Mouse (Mus musculus): ENCODE measurements around the gene Ttll10.
A peak's percentile ranks its signal among the peaks of the same experiment; 100 is the strongest.

Ttll10 gene

DNA sequence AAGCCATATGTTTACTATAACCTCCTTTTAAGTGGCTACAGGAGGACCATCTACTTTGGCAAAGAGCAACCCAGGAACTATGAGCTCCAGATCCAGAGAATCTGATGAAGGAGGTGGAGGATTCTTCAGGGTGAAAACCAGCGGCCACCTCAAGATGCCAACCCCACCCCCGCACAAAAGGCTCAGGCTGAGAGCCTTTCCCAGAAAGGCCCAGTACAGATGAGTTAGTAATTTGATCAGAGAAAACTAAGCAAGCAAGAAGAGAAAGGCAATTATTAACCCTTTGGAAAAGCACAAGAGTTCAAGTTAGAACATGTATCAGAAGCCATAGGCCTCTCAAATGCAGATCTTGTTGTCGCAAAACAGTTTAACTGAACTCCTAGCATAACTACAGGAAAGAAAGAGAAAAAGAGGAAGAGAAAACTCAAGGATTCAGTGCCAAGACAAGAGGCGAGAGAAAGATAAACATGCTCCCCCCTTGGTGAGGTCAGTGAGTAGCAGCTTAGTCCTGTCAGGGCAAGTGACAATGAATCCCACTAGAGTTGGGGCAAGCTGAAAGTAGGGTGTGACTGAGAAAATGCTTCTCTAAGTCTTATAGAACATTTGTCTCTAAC is 23.5 kb upstream of the Ttll10 start:
- DNase-seq (ENCODE audit: low read depth, low spot score): no peak
- Histone ChIP-seq H3K27me3 (ENCODE audit: control insufficient read depth, insufficient read depth, low read length, poor library complexity, severe bottlenecking) (no peaks in the 10 kb centered on the region), H3K36me3 (ENCODE audit: control insufficient read depth, insufficient read depth, low read length, poor library complexity, severe bottlenecking) (no peaks in the 10 kb centered on the region)

DNA sequence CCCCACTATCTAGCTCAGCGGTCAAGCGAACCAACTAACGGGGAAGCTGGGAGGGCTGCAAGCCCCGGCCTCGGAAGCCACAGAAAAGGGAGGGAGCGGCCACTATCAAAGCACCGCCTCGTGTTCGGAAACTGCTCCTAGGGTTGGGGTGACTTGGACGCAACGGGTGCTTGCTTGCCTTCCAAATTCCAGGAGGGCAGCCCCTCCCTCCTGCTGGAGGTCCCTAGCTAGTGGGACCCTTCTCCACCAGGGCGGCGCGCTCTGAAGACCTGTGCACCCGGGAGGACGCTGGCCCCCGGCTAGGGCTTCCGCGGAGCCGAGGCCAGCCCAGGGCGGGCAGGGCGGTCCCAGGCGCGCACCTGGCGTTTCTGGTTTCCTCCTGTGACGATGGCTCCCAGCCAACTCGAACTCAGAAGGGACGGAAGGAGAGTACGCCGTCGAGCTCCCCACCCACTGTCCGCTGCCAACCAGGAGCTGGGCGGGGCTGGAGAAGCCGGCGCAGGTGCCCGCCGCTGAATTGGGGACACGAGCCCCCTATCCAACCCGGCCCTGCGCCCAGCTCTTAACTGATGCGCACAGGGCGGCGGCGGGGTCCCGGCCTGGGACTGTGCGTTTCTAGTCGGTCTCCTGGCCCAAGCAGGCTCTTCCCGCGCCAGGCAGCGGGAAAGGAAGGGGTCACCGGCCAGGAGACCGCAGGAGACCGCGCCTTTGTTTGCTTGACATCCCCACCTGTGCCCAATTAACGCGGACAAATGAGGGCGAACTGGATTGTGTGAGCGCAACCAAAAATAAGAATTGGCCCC is 18.5 kb upstream of the Ttll10 start:
- Histone ChIP-seq H3K36me3 (ENCODE audit: control insufficient read depth, insufficient read depth, low read length, poor library complexity, severe bottlenecking) (no peaks in the 10 kb centered on the region), H3K27me3 (ENCODE audit: control insufficient read depth, insufficient read depth, low read length, poor library complexity, severe bottlenecking) (no peaks in the 10 kb centered on the region)
- DNase-seq (ENCODE audit: low read depth, low spot score): peak; percentile 65

DNA sequence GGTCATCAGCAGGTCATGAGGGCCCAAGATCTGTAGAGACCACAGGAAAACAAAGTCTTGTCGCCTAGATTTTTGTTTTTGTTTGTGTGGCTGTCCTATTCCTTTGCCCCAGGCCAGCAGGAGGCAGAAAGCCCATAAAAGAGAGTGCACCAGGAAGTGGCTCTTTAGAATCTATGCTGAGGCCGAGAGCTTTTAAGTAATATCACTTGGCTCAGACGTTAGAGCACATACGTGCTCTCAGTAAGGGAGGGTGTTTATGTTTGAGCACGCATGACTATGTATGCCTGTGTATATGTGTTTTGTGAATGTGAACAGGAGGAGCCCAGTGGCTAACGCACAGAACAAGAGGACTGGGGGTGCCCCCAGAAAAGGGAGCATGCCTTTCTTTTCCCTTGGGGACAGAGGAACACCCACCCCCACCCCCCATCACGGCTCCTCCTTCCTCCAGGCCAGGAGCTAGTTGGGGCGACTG is 17.7 kb upstream of the Ttll10 start:
- no peaks in the 10 kb centered on the region for H3K27me3 ChIP-seq (ENCODE audit: control insufficient read depth, insufficient read depth, low read length, poor library complexity, severe bottlenecking)

DNA sequence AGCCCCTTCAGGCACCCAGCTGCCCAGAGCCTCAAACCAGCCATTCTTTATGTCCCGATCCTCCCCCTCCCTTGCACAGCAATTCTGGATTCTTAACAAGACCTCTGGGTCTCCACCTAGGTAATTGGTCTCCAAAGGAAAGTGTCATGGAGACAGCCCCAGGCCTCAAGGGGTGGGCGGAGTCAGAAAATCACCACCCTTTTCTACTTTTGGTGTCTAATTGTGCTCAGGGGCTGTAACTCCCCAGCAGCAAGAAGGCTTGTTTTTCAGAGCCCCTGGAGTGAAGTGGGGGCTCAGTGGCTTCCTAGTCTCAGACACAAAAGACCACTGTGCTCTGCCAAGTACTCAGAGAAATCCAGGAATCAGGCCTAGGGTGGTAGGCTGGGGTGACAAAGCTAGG is 11.5 kb upstream of the Ttll10 start:
- H3K36me3 ChIP-seq (ENCODE audit: control insufficient read depth, insufficient read depth, low read length, poor library complexity, severe bottlenecking): no peaks in the 10 kb centered on the region
- DNase-seq (ENCODE audit: low read depth, low spot score): no peak
- H3K27me3 ChIP-seq (ENCODE audit: control insufficient read depth, insufficient read depth, low read length, poor library complexity, severe bottlenecking): no peaks in the 10 kb centered on the region

More for the DNA sequence above, 17.7 kb upstream of the Ttll10 start:
- H3K36me3 ChIP-seq (ENCODE audit: control insufficient read depth, insufficient read depth, low read length, poor library complexity, severe bottlenecking): no peaks in the 10 kb centered on the region
- DNase-seq (ENCODE audit: low read depth, low spot score): peak; percentile 48

DNA sequence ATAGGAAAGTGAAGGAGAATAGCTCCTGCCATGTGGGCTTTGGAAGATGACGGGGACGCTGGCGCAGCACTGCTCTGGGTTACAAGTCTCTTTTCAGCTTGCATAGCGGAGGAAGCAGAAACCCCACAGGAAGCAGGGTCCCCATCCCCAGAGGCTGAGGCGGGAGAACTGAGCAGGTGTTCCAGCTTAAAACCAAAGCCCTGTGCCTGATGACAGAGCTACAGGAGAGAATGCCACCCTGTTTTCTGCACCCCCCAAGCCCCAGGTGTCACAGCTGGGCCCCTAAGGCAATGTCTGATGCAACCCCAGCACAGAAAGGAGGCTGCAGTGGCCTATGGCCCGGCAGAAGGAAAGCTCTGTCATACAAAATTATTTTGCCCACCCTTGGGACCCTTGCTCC is 11.1 kb upstream of the Ttll10 start:
- H3K27me3 ChIP-seq (ENCODE audit: control insufficient read depth, insufficient read depth, low read length, poor library complexity, severe bottlenecking): no peaks in the 10 kb centered on the region
- no peaks in the 10 kb centered on the region for H3K36me3 ChIP-seq (ENCODE audit: control insufficient read depth, insufficient read depth, low read length, poor library complexity, severe bottlenecking)
- peak; percentile 21 for DNase-seq (ENCODE audit: low read depth, low spot score)

GRCm38 (mm10) chr4:156069701-156070100 is 10.5 kb upstream of the Ttll10 start:
- H3K27me3 ChIP-seq (ENCODE audit: control insufficient read depth, insufficient read depth, low read length, poor library complexity, severe bottlenecking): no peaks in the 10 kb centered on the region
- DNase-seq (ENCODE audit: low read depth, low spot score): no peak
- H3K36me3 ChIP-seq (ENCODE audit: control insufficient read depth, insufficient read depth, low read length, poor library complexity, severe bottlenecking): no peaks in the 10 kb centered on the region

GRCm38 (mm10) chr4:156067256-156067949 is 8.2 kb upstream of the Ttll10 start:
- Histone ChIP-seq H3K27me3 (ENCODE audit: control insufficient read depth, insufficient read depth, low read length, poor library complexity, severe bottlenecking) (no peaks in the 10 kb centered on the region), H3K36me3 (ENCODE audit: control insufficient read depth, insufficient read depth, low read length, poor library complexity, severe bottlenecking) (no peaks in the 10 kb centered on the region)
- DNase-seq (ENCODE audit: low read depth, low spot score): peak; percentile 35

DNA sequence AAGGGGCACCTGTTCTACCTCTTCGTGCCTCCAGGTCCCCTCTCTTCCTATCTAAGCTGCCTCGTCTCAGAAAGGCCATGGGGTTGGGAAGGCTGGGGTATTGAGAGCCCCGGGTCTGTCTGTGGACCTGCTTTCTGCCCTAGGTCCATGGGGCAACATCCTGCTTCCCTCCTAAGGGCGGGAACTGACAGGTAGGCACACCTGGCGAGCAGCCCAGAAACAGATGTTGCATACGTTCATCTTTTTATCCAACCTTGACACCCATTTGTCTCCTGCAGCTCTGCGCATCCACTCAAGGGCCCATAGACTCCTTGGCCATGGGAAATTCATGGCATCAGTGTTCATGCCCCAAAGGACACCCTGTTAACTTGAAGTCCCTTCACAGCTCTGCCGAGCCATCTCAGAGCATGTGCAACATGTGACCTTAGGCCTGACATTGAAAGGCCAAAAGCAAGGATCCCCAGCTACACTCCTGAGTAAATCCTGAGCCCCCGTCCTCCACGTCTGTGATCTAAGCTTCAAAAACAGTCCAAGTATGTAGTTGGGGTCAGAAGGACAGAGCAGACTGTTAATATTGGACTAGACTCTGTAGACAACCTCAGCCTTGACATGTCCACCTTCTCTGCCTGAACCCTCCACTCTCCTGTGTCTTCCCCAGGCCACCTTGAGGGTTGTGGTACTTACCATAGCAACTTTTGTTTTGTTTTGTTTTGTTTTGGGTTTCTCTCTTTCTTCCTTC is 6.1 kb upstream of the Ttll10 start:
- DNase-seq (ENCODE audit: low read depth, low spot score): no peak
- H3K27me3 ChIP-seq (ENCODE audit: control insufficient read depth, insufficient read depth, low read length, poor library complexity, severe bottlenecking): no peaks in the 10 kb centered on the region
- H3K36me3 ChIP-seq (ENCODE audit: control insufficient read depth, insufficient read depth, low read length, poor library complexity, severe bottlenecking): no peaks in the 10 kb centered on the region

- Histone ChIP-seq H3K27me3 (ENCODE audit: control insufficient read depth, insufficient read depth, low read length, poor library complexity, severe bottlenecking) (no peaks in the 10 kb centered on the region), H3K36me3 (ENCODE audit: control insufficient read depth, insufficient read depth, low read length, poor library complexity, severe bottlenecking) (no peaks in the 10 kb centered on the region)
- DNase-seq (ENCODE audit: low read depth, low spot score): no peak
Measured at GRCm38 (mm10) chr4:156064510-156064897, 5.3 kb upstream of the Ttll10 start.

GRCm38 (mm10) chr4:156063861-156064509 is 4.8 kb upstream of the Ttll10 start:
- Histone ChIP-seq H3K27me3 (ENCODE audit: control insufficient read depth, insufficient read depth, low read length, poor library complexity, severe bottlenecking) (no peaks in the 10 kb centered on the region), H3K36me3 (ENCODE audit: control insufficient read depth, insufficient read depth, low read length, poor library complexity, severe bottlenecking) (no peaks in the 10 kb centered on the region)
- DNase-seq (ENCODE audit: low read depth, low spot score): no peak

GRCm38 (mm10) chr4:156059713-156060112 is 499 bp upstream of the Ttll10 start:
- H3K36me3 ChIP-seq (ENCODE audit: control insufficient read depth, insufficient read depth, low read length, poor library complexity, severe bottlenecking): no peaks in the 10 kb centered on the region
- no peaks in the 10 kb centered on the region for H3K27me3 ChIP-seq (ENCODE audit: control insufficient read depth, insufficient read depth, low read length, poor library complexity, severe bottlenecking)
- DNase-seq (ENCODE audit: low read depth, low spot score): no peak

- H3K36me3 ChIP-seq (ENCODE audit: control insufficient read depth, insufficient read depth, low read length, poor library complexity, severe bottlenecking): no peaks in the 10 kb centered on the region
- no peaks in the 10 kb centered on the region for H3K27me3 ChIP-seq (ENCODE audit: control insufficient read depth, insufficient read depth, low read length, poor library complexity, severe bottlenecking)
- DNase-seq (ENCODE audit: low read depth, low spot score): no peak
Measured at GRCm38 (mm10) chr4:156058826-156059225, 388 bp downstream of the Ttll10 start.

- H3K36me3 ChIP-seq (ENCODE audit: control insufficient read depth, insufficient read depth, low read length, poor library complexity, severe bottlenecking): no peaks in the 10 kb centered on the region
- no peak for DNase-seq (ENCODE audit: low read depth, low spot score)
- no peaks in the 10 kb centered on the region for H3K27me3 ChIP-seq (ENCODE audit: control insufficient read depth, insufficient read depth, low read length, poor library complexity, severe bottlenecking)
Measured at GRCm38 (mm10) chr4:156057702-156058101, 1.5 kb downstream of the Ttll10 start.

DNA sequence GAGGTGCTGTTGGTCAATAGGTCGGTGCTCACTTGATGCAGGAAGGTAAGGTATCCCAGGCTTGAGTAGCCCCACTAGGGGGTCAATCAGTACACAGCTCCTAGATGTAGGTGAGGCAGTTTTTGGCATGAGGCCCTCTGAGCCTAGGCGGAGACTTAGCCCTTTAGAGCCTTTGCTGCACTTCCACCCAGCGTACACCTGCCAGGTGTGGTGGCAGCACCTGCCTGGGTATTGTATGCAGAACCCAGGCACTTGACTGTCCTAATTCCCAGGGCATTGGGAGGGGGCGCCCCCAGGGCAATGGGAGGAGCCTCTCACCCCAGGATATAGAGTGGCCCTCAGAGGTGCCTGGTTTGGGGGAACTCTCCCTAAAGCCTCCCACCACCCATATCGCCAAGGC is 4.0 kb downstream of the Ttll10 start:
- DNase-seq (ENCODE audit: low read depth, low spot score): no peak
- no peaks in the 10 kb centered on the region for H3K36me3 ChIP-seq (ENCODE audit: control insufficient read depth, insufficient read depth, low read length, poor library complexity, severe bottlenecking)
- no peaks in the 10 kb centered on the region for H3K27me3 ChIP-seq (ENCODE audit: control insufficient read depth, insufficient read depth, low read length, poor library complexity, severe bottlenecking)

All from splenic B cell, adult 2 months (primary cell).